Mouse (Mus musculus) brain, embryonic 18.5 days (tissue): Measurements from ENCODE around the gene Duox1.

Source experiments
- DNase-seq: peaks from one replicate; pipeline ENCODE4 v3.0.0-alpha.2; 2012; ENCODE audit warnings: low read depth, low spot score

The Duox1 gene

GRCm38 (mm10) chr2:122315372-122315771 is at the start of gene Duox1:
Duox1 (plus strand) TSS chr2:122315672.
- no peak for DNase-seq

DNA sequence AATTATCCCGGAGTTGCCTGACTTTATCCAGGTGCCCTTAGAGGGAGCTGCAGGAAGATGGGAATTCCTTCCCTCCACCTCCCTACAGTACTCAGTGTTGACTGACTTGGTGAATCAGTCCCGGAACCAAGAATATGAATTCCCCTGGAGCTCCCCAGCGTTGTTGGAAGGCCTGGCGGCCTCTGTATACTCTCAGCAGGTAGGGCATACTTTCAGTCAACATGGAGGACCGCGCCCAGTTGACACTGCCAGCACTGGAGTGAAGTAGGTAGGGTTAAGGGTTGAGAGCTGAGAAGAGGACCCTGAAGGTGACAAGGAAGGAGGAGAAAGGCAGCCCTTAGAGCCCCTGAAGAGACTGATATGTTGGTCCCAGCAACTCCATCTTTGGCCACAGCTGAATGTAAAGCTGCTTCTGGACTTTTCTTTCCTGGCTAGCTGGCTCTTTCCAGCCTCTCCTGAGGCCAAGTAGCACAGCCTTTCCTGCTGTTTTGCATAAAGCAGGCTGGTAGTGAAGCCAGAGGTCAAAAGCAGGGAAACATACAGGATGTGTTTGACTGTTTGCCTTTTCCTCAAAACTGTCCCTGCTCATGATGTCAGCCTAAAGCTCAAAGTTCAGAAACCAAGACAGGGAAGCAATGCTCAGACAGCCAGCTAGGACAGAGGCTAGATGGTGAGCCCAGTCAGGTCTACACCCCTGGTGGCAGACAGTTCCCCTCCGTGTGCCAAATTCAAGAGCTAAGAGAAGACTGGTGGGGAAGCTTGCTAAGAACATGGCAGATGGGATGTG is 48.9 kb upstream of the Duox1 start:
- DNase-seq = no peak

- no peak for DNase-seq
Measured at GRCm38 (mm10) chr2:122278769-122279168, 36.7 kb upstream of the Duox1 start.

DNA sequence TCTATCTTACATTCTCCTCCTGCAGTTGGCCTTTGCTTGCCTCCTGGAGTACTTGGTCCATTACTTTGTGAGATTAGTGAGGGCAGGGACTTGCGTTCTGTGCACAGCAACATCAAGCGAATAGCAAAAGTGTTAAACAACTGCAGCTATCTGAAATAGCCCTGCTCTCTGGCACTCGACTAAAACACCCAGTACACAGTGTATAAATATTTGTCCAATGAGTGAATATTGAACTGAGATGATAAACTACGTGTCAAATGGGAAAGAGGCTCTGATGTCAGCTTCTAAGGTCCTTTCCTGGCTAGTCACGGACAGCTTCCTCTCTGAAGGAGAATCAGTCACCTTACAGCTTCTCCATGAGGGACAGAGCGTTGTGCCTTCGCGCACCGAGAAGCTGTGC is 31.4 kb upstream of the Duox1 start:
- no peak for DNase-seq

- no peak for DNase-seq
Measured at GRCm38 (mm10) chr2:122286137-122286536, 29.3 kb upstream of the Duox1 start.

- DNase-seq = no peak
Measured at GRCm38 (mm10) chr2:122294916-122295315, 20.6 kb upstream of the Duox1 start.

- DNase-seq = no peak
Measured at GRCm38 (mm10) chr2:122297271-122298095, 18.0 kb upstream of the Duox1 start.

GRCm38 (mm10) chr2:122298096-122298499 is 17.4 kb upstream of the Duox1 start, which contains the start of gene Duox2:
Duox2 (minus strand) TSS chr2:122298449.
- no peak for DNase-seq

- DNase-seq = no peak
Measured at GRCm38 (mm10) chr2:122298596-122299490, 16.6 kb upstream of the Duox1 start, which contains the start of gene Duoxa2. Duoxa2 (plus strand) TSS chr2:122298900.

GRCm38 (mm10) chr2:122299911-122300655 is 15.4 kb upstream of the Duox1 start:
- no peak for DNase-seq

GRCm38 (mm10) chr2:122300656-122301020 is 14.8 kb upstream of the Duox1 start:
- no peak for DNase-seq

- DNase-seq = no peak
Measured at GRCm38 (mm10) chr2:122301081-122301920, 14.2 kb upstream of the Duox1 start.

DNA sequence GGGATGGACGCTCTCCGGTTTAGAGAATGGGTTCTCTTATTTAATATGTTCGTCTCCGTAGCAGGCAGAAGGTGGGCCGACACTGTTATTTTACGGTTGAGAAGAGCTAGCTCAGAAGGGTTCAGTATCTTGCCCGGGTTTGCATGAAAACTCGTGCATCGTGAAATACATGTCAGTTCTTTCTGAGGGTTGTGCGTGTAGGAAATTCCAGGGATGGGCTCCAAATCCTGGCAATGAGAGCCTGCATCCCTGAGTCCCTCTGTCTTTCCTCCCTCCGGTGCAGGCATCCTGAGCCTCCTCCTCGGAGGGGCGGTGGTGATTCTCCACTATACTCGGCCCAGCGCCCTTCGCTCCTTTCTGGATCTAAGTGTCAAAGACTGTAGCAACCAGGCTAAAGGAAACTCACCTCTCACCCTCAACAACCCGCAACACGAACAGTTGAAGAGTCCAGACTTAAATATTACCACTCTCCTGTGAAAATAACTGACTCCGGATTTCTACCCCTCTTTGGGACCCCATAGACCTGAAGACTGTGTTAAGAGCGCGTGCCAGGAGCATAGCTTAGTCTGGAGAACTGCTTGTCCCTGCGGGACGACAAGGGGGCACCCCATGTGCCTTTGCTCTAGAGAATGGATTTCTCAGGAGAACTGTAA is 13.4 kb upstream of the Duox1 start:
- no peak for DNase-seq

GRCm38 (mm10) chr2:122302574-122303241 is 12.8 kb upstream of the Duox1 start:
- DNase-seq = peak; percentile 54

DNA sequence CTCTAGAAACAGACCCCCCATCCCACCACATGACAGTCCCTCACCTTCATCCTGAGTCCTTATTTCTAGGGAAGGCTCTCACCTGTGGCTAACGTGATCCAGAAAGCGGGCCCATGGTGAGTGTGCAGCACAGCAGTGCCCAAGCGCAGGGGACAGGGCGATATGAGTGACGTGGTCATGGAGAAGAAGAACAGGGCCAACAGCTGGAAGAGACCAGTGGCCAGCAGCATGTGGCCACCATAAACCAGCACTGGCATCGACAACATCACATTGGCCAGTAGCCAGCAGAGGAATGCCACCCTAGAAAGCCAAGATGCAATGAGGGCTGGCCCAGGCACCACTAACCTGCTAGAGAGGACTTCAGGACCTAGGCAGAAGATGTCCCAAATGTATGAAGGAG is 10.9 kb upstream of the Duox1 start:
- no peak for DNase-seq

- no peak for DNase-seq
Measured at GRCm38 (mm10) chr2:122305097-122305892, 10.2 kb upstream of the Duox1 start.

GRCm38 (mm10) chr2:122306184-122306583 is 9.3 kb upstream of the Duox1 start:
- DNase-seq = no peak

DNA sequence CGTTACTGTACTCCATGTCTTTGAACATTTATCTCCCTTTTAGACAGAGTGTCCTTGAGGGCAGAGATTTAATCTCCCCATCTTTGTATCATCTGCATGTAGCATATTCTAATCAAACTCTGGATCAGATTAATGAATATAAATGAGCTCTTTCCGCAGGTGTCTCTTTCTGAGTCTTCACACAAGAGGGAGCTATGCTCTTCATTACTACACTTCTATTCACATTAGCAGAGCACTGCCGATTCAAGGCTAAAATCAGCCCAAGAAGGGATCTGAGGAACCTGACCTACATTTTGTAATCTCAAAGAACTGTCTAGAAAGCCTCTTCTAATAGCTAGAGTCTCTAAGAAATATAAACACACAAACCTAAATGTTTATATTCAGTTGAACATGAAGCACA is 5.8 kb upstream of the Duox1 start:
- DNase-seq = no peak
